Mouse (Mus musculus): Measurements from ENCODE around the gene Abr. TPM values are rescaled to one million over a fixed set of nuclear protein-coding genes. Genes with fewer than 3 reads are reported as not detected.

Abr gene
- polyA plus RNA-seq, 1 experiment from 2014 or later, result 38.3 TPM

DNA sequence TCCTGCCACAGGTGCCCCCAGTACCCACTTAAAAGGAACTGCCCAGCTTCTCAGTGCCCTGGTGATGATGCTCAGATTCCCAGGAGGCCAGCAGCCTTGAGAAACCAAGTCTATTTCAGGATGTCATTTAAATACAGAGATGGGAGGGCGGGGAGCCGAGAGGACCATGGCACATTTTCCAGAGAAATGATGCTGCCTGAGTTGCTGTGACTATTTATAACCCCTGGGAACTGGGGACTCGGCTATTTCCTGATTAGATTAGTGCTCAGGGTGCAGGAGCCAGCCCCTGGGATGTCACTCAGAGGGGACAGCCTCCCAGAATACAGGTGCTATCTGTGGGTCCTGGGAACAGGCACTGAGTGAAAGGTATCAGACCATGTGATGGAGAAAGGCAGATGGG, 194.3 kb downstream of the Abr start:
- ATAC-seq, result no peak
- H3K9ac ChIP-seq, result no peak overlapping the region
- peaks cover 23% of the 10 kb centered on the region for H3K4me1 ChIP-seq (replicated peaks)
- H3K36me3 ChIP-seq, result peaks cover 5% of the 10 kb centered on the region; the same call in 1 of the 2 replicates
- H3K27ac ChIP-seq, result no peak overlapping the region
- no peaks in the 10 kb centered on the region for H3K27me3 ChIP-seq (replicated peaks)
- 53% methylated on average over 3 of the region's 3 CpGs for WGBS
- no peak overlapping the region for H3K4me3 ChIP-seq (replicated peaks)
- H3K9me3 ChIP-seq, result no peaks in the 10 kb centered on the region
- H3K4me2 ChIP-seq (replicated peaks), result no peak overlapping the region

DNA sequence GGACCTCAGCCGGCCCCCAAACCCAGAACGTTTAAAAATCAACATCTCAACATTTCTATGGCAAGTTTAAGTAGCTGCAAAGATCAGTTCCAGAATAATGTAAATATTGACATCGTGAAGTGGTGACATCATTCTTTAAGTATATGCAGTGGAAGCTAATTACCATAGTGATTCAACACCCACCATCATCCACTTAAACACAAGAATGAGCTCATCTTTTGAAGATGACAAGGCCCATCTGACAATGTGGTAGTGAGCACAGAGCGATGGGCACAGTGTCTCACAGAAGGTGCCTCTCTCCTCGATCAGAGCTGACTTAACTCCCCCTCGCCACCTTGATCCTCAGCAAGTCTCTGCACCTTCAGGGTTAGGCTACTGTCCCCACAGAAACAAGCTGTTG, 196.4 kb downstream of the Abr start:
- peak overlapping the region; percentile 37; the same call in 1 of the 2 replicates for H3K27ac ChIP-seq
- H3K4me3 ChIP-seq (replicated peaks), result no peak overlapping the region
- peak; percentile 36 for ATAC-seq
- 46% methylated on average over 6 of the region's 6 CpGs for WGBS
- H3K4me1 ChIP-seq (replicated peaks), result peaks cover 23% of the 10 kb centered on the region
- no peaks in the 10 kb centered on the region for H3K27me3 ChIP-seq (replicated peaks)
- H3K9me3 ChIP-seq, result no peaks in the 10 kb centered on the region
- no peak overlapping the region for H3K4me2 ChIP-seq (replicated peaks)
- H3K9ac ChIP-seq, result no peak overlapping the region
- H3K36me3 ChIP-seq, result peaks cover 5% of the 10 kb centered on the region; the same call in 1 of the 2 replicates

DNA sequence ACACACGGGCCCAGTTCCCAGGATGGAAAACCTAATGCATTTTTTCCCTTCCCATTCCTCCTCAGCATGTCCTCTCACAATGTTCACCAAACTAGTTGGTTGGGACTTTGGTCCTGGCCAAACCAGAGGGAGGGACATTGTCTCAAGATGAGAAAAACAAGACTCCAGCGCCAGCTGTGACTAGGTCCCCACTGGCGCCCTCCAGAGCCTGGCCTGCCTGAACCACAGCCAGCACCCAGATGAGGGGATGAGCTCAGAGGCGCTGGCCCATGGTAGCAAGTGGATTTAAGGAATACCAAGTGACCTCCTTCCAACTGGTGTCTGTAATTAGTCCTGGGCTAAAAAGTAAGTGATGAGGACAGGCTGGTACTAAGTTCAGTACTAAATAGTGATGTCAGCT, 201.2 kb downstream of the Abr start:
- no peak for ATAC-seq
- Histone ChIP-seq H3K9ac (no peak overlapping the region), H3K4me2 (replicated peaks) (no peak overlapping the region), H3K4me1 (replicated peaks) (peaks cover 12% of the 10 kb centered on the region; the same call in 1 of the 2 replicates), H3K27me3 (replicated peaks) (no peaks in the 10 kb centered on the region), H3K27ac (no peak overlapping the region), H3K9me3 (no peaks in the 10 kb centered on the region), H3K36me3 (peaks cover 36% of the 10 kb centered on the region), H3K4me3 (replicated peaks) (no peak overlapping the region)
- 66% methylated on average over 4 of the region's 4 CpGs for WGBS

DNA sequence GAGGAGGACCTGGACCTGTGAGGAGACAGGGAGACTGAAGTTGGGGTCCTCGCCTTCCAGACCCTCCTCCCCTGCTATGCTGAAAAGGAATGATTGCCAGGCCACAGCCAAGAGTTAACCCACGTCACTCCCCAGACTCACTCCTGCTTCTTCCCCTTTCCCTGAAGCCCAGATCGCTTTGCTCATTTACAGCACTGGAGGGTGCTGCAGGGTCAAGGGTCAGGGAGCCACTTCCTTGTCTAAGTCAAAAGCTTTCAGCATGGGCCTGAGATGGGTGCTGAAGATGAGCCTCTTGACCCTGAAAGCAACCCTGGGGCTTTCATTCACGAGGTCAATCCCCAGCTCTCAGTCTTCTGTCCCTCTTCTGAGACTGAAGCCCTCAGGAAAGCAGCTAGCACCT, 202.9 kb downstream of the Abr start:
- ATAC-seq, result no peak
- H3K9ac ChIP-seq, result no peak overlapping the region
- peaks cover 2% of the 10 kb centered on the region; the same call in 1 of the 2 replicates for H3K4me1 ChIP-seq (replicated peaks)
- H3K4me3 ChIP-seq (replicated peaks), result no peak overlapping the region
- 78% methylated on average over 4 of the region's 4 CpGs for WGBS
- no peaks in the 10 kb centered on the region for H3K9me3 ChIP-seq
- no peaks in the 10 kb centered on the region for H3K27me3 ChIP-seq (replicated peaks)
- no peak overlapping the region for H3K27ac ChIP-seq
- H3K36me3 ChIP-seq, result peaks cover 47% of the 10 kb centered on the region
- H3K4me2 ChIP-seq (replicated peaks), result no peak overlapping the region

DNA sequence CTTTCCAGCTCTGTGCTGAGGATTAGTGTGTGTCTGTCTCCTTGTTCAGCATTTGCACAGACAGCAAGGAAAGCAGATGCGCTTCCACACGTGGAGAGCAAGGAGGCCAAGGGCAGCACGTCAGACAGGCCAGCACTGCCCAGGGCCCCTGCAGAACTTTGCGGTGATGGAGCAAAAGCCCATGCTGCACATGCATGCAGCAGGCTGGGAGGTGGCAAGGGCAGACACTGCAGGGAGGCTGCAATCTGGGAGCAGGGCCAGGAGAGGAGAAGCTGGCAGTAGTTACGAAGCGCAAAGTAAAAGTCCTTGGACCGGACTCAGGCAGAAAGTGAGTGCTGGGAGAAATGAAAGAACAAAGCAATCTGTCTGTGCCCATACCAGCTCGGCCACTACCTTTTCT, 203.7 kb downstream of the Abr start:
- peaks cover 2% of the 10 kb centered on the region; the same call in 1 of the 2 replicates for H3K4me1 ChIP-seq (replicated peaks)
- H3K27ac ChIP-seq, result no peak overlapping the region
- H3K4me3 ChIP-seq (replicated peaks), result no peak overlapping the region
- no peak overlapping the region for H3K4me2 ChIP-seq (replicated peaks)
- WGBS, result 75% methylated on average over 8 of the region's 8 CpGs
- H3K9ac ChIP-seq, result no peak overlapping the region
- H3K9me3 ChIP-seq, result no peaks in the 10 kb centered on the region
- no peak for ATAC-seq
- peaks cover 52% of the 10 kb centered on the region for H3K36me3 ChIP-seq
- no peaks in the 10 kb centered on the region for H3K27me3 ChIP-seq (replicated peaks)

DNA sequence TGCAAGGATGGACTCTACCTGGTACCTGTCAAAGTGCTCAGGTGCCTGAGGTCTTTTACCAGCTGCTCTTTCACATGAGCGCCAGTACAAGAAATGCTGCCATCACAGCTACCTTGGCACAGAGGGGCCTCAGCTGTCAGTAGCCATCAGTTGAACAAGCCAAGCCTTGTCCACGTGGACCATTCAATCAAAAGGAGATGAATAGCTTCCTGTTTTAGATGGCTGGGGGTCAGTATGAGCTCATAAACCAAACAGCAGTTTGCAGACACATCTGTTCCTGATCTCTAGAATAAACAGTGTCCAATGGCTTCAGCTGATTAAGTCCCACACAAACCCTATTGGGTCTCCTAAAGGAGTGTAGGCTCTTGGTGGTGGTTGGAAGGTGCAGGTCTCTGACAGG, 206.1 kb downstream of the Abr start:
- 42% methylated on average over 2 of the region's 2 CpGs for WGBS
- Histone ChIP-seq H3K4me1 (replicated peaks) (peaks cover 2% of the 10 kb centered on the region; the same call in 1 of the 2 replicates), H3K36me3 (peaks cover 47% of the 10 kb centered on the region), H3K4me3 (replicated peaks) (no peak overlapping the region), H3K9ac (no peak overlapping the region), H3K27ac (0 out of 2 replicates have a peak overlapping the region, but pooled peaks have one; percentile 23), H3K9me3 (no peaks in the 10 kb centered on the region), H3K4me2 (replicated peaks) (no peak overlapping the region), H3K27me3 (replicated peaks) (no peaks in the 10 kb centered on the region)
- no peak for ATAC-seq

DNA sequence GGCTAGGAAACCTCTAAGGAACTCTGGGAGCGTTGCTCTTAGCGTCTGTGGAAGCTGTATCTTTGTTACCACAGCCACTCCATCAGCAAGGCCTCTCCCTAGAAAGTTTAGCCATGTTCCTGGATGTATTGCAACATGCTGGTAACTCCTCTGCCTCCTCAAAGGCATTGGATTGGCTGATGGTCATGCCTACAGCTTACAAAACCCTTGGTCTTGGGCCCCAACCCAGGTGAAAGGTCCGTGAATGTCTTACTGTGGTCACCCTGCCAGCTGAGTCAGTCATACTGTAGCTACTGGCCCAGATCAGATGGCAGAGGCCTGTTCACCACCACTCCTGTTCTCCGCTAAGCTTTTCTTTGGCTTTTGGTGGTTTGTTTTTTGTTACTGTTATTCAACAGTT, 207.1 kb downstream of the Abr start:
- Histone ChIP-seq H3K4me1 (replicated peaks) (peaks cover 2% of the 10 kb centered on the region; the same call in 1 of the 2 replicates), H3K27me3 (replicated peaks) (no peaks in the 10 kb centered on the region), H3K4me2 (replicated peaks) (no peak overlapping the region), H3K36me3 (peaks cover 47% of the 10 kb centered on the region), H3K9ac (no peak overlapping the region), H3K27ac (no peak overlapping the region), H3K4me3 (replicated peaks) (no peak overlapping the region), H3K9me3 (no peaks in the 10 kb centered on the region)
- ATAC-seq, result no peak
- WGBS, result 94% methylated on average over 4 of the region's 4 CpGs

DNA sequence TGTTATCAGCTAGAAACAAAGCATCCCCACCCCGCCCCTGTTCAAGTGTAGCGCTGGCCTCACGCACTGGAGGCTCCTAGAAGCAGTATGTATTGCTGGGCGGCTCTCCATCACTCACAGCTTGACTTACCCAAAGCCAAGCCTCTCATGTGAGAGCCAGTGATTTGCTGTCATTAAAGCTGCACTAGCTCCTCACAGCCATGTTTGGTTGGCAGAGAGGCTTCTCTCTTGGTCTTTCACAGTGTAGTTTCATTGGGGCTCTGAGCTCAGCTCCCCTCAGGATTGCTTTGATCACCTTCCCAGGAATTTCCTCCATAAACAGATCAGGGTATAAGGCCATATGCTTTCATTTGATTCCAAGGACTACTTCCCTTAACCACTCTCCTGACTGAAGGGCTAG, 208.9 kb downstream of the Abr start:
- Histone ChIP-seq H3K9me3 (no peaks in the 10 kb centered on the region), H3K36me3 (peaks cover 30% of the 10 kb centered on the region), H3K9ac (no peak overlapping the region), H3K4me2 (replicated peaks) (no peak overlapping the region), H3K4me1 (replicated peaks) (peaks cover 2% of the 10 kb centered on the region; the same call in 1 of the 2 replicates), H3K27me3 (replicated peaks) (no peaks in the 10 kb centered on the region), H3K27ac (no peak overlapping the region), H3K4me3 (replicated peaks) (no peak overlapping the region)
- WGBS, result 76% methylated on average over 4 of the region's 4 CpGs
- ATAC-seq, result no peak

DNA sequence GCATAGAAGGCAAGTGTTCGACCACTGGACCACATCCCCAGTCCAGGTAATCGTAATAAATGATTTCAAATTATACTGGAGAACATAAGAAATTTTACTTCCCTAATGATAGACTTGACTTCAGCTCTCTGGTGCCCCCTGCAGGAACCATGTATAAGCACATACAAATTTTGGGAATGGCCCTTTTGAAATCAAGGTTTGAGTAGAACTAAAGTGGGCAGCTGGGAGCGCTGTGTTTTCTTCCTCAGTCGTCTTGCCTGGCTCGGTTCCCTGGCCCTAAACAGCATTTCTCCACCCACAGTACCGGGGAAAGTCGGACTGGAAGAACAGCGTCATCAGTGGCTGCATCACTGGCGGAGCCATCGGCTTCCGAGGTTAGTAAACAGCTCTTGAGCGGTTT, 211.3 kb downstream of the Abr start:
- Histone ChIP-seq H3K9me3 (no peaks in the 10 kb centered on the region), H3K9ac (no peak overlapping the region), H3K27me3 (replicated peaks) (no peaks in the 10 kb centered on the region), H3K36me3 (peaks cover 15% of the 10 kb centered on the region), H3K4me3 (replicated peaks) (no peak overlapping the region), H3K27ac (no peak overlapping the region), H3K4me1 (replicated peaks) (0 out of 2 replicates have a peak, but pooled peaks cover 6% of the 10 kb centered on the region), H3K4me2 (replicated peaks) (no peak overlapping the region)
- 68% methylated on average over 12 of the region's 12 CpGs for WGBS
- ATAC-seq, result no peak

DNA sequence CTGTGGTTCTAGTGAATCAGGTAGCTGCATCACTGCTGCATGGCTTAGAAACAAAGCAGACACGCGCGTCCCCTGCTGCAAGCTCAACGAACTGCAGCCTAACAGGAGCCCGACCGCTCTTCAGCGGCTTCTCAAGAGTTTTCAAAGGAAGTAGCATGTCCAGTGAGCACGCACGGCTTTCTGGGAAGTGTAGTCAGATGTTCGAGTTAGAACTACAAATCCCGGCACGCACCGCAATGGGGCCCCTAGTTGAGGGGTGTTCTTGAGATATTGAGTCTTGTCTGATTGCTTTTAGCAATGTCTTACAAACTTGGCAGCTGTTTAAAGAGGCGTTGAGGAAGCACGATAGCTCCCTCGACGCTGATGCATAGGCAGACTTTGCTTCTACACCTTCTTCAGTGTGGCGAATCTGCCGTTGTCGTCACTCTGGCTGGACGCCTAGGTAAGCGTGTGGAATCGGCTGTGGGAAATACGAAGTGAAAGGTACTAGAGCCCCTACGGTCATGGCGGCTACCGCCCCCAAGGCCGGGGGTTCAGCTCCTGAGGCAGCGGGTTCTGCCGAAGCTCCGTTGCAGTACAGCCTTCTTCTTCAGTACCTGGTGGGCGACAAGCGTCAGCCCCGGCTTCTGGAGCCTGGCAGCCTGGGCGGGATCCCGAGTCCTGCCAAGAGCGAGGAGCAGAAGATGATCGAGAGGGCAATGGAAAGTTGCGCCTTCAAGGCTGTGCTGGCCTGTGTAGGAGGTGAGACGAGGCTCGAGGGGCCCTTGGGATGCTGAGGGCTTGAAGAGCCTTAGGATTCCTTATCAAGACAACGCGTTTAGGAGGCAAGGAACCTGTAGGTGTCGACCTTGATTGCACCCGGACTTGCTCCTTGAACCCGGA, 215.2 kb downstream of the Abr start, which contains the start of gene Timm22:
Timm22 (plus strand) TSS at position 251 of the 882 bp plus-strand sequence.
- no peaks in the 10 kb centered on the region for H3K27me3 ChIP-seq (replicated peaks)
- H3K4me3 ChIP-seq (replicated peaks), result peak within 1 kb of the TSS; percentile 61
- H3K27ac ChIP-seq, result peak within 1 kb of the TSS; percentile 80
- H3K36me3 ChIP-seq, result no peaks in the 10 kb centered on the region
- H3K9me3 ChIP-seq, result no peaks in the 10 kb centered on the region
- peak; percentile 98 for ATAC-seq
- 0 out of 2 replicates have a peak, but pooled peaks cover 6% of the 10 kb centered on the region for H3K4me1 ChIP-seq (replicated peaks)
- H3K9ac ChIP-seq, result peak within 1 kb of the TSS; percentile 71
- WGBS, result under 1% methylated on average over 46 of the region's 46 CpGs
- H3K4me2 ChIP-seq (replicated peaks), result peak within 1 kb of the TSS; percentile 63

DNA sequence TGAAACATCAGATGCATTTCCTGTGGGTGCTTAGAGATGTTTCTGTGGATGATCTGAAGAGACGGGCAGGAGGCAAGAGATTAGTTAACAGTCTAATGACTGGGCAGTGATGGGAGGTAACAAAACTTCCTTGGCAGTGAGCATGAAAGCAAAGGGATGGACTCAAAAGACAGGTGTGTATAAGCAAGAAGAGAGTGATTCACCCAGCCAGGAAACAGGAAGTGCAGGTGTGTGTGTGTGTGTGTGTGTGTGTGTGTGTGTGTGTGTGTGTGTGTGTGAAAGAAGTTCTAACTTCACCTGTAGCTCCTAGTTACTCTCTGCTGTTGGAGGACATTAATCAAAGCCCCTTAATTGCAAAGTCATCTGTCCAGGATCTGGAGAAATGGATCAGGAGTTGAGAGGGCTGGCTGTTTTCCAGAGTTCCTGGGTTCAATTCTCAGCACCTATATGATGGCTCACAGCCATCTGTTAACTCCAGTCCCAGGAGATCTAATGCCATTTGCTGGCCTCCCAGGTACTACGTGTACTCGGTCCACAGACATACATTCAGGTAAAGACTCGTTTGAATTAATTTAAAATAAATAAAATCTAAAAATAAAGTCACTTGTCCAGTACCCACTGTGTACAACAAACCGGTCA, 216.4 kb downstream of the Abr start:
- no peak overlapping the region for H3K27ac ChIP-seq
- no peaks in the 10 kb centered on the region for H3K27me3 ChIP-seq (replicated peaks)
- H3K4me3 ChIP-seq (replicated peaks), result no peak overlapping the region
- H3K9ac ChIP-seq, result no peak overlapping the region
- no peak overlapping the region for H3K4me2 ChIP-seq (replicated peaks)
- ATAC-seq, result no peak
- 0 out of 2 replicates have a peak, but pooled peaks cover 6% of the 10 kb centered on the region for H3K4me1 ChIP-seq (replicated peaks)
- no peaks in the 10 kb centered on the region for H3K9me3 ChIP-seq
- 80% methylated on average over 5 of the region's 5 CpGs for WGBS
- H3K36me3 ChIP-seq, result no peaks in the 10 kb centered on the region

DNA sequence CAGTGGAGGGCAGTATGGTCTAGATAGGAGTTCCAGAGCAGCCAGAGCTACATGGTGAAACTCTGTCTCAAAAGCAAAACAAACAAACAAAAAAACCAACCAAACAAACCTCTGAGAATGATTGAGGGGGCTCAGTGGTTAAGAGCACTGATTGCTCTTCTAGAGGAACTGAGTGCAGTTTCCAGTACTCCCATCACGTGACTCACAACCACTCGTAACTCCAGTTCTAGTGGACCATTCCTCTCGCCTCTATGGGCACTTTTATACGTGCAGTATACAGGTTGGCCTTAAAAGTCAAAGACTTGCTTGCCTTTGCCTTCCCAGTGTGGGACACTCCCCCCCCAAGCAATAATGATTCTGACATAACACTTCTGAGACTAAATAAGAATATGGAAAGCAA, 217.0 kb downstream of the Abr start:
- 69% methylated on average over 4 of the region's 4 CpGs for WGBS
- 0 out of 2 replicates have a peak, but pooled peaks cover 6% of the 10 kb centered on the region for H3K4me1 ChIP-seq (replicated peaks)
- H3K9me3 ChIP-seq, result no peaks in the 10 kb centered on the region
- H3K36me3 ChIP-seq, result no peaks in the 10 kb centered on the region
- no peak overlapping the region for H3K4me2 ChIP-seq (replicated peaks)
- H3K4me3 ChIP-seq (replicated peaks), result no peak overlapping the region
- no peak overlapping the region for H3K27ac ChIP-seq
- no peaks in the 10 kb centered on the region for H3K27me3 ChIP-seq (replicated peaks)
- no peak overlapping the region for H3K9ac ChIP-seq
- ATAC-seq, result no peak
